Mouse (Mus musculus): Measurements from ENCODE around the gene Dmc1. TPM values are rescaled to one million over a fixed set of nuclear protein-coding genes. Genes with fewer than 3 reads are reported as not detected.

The Dmc1 gene
- total RNA-seq (2023; ENCODE audit: inconsistent age): 0.30 to 0.39 TPM in 2 of 4 replicates, not detected in the others

DNA sequence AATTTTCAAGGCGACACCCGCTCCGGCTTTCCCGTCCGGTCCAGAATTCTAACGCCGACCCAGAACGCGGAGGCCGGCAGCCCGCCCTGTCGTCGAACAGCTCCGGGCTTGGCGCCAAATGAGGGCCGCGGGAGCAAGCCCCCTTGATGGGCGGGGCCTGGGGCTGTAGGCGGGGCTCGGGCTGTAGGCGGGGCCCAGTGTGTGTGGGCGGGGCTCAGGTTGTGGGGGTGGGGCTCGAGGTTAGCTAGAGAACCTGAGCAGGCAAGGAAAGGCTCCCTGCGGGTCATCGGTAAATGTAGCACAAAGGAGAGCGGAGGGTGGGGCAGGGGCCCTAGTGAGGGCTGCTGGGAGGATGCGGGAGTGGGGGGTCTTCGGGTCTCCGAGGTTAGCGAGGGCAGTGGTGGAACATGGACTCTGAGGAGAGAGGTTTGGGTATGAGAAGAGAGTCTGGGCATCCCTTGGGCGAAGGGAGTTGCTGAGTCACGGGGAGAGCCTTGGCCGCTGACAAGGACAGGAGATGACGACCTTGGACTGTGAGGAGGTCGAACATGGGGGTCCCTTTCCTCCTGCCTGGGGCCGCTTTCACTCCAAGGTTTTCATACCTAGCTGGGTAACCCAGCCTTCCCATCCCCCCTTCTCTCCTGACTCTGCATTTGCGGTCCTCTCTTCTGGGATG is at the start of gene Dmc1:
TSS of gene Dmc1 (minus strand) at position 120 of the 676 bp plus-strand sequence.

GRCm38 (mm10) chr15:79546410-79547288 is 58.3 kb downstream of the Dmc1 start, which contains the start of gene Ddx17:
Gene Ddx17 (minus strand): TSS chr15:79546741.

DNA sequence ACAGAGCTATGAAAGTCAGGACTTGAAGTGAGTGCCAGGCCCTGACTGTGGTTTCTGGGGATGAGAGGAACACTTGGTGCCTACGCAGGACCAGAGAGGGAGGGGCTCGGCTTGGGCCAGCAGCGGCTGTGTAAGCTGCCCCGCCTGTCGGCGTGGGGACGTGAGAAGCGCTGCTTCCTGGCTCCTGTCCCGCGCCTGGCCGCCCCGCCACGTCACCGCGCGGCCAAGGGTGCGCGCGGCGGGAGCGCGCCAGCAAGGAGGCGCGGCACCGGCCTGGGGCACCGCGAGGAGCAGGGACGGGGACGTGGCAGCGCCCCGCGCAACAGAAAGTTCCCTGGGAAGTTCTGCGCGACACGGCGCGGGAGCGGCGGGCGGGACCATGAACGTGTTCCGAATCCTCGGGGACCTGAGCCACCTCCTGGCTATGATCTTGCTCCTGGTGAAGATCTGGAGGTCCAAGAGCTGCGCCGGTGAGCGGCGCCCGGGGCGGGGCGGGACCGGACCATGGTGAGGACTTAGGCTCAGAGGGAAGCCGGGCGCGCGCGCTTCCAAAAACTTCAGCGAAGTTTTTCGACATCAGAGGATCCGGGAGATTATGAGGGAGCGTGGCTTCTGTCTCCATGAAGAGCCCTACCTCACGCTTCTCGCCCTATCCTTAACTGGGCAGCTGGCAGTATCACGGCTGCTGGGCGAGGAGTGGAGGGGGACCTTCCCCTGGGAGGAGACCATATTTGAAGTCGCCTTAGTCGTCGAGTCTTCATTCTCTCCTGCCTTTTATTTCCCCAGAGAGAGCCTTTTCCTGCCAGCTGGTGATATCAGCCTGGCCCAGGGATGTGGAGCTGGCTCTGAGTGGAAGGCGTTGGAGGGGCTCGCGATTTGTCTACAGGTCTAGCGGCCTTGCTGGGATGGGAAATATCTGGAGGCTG is 88.5 kb downstream of the Dmc1 start, which contains the start of gene Kdelr3:
TSS of gene Kdelr3 (plus strand) at position 241 of the 926 bp plus-strand sequence.

Other genes with a start within 250 kb of the Dmc1 start
- gene Tmem184b, start 201.5 kb downstream of the Dmc1 start, total RNA-seq (2023; ENCODE audit: inconsistent age): 34.2 to 47.1 TPM (median 37.4 TPM) in 4 replicates
- gene Csnk1e, start 149.5 kb downstream of the Dmc1 start, total RNA-seq (2023; ENCODE audit: inconsistent age): 45.4 to 51.2 TPM (median 47.9 TPM) in 4 replicates
- gene Kcnj4, start 99.9 kb downstream of the Dmc1 start, total RNA-seq (2023; ENCODE audit: inconsistent age): not detected in 4 replicates
- gene Kdelr3, start 88.7 kb downstream of the Dmc1 start, total RNA-seq (2023; ENCODE audit: inconsistent age): not detected in 4 replicates
- 401 to 416 TPM (median 406 TPM) in 4 replicates for gene Ddx17, start 58.4 kb downstream of the Dmc1 start, total RNA-seq (2023; ENCODE audit: inconsistent age)
- gene Fam227a, start 53.8 kb upstream of the Dmc1 start, total RNA-seq (2023; ENCODE audit: inconsistent age): 2.1 to 2.4 TPM (median 2.3 TPM) in 4 replicates
- 6.6 to 9.5 TPM (median 6.8 TPM) in 4 replicates for gene Cby1, start 54.1 kb upstream of the Dmc1 start, total RNA-seq (2023; ENCODE audit: inconsistent age)
- gene Tomm22, start 65.8 kb upstream of the Dmc1 start, total RNA-seq (2023; ENCODE audit: inconsistent age): 95.1 to 108 TPM (median 104 TPM) in 4 replicates
- 24.3 to 26.6 TPM (median 25.1 TPM) in 4 replicates for gene Josd1, start 82.8 kb upstream of the Dmc1 start, total RNA-seq (2023; ENCODE audit: inconsistent age)
- gene Gtpbp1, start 85.7 kb upstream of the Dmc1 start, total RNA-seq (2023; ENCODE audit: inconsistent age): 61.4 to 79.2 TPM (median 74.3 TPM) in 4 replicates
- gene Sun2, start 137.4 kb upstream of the Dmc1 start, total RNA-seq (2023; ENCODE audit: inconsistent age): 382 to 466 TPM (median 439 TPM) in 4 replicates
- gene Dnal4, start 172.7 kb upstream of the Dmc1 start, total RNA-seq (2023; ENCODE audit: inconsistent age): 8.2 to 12.4 TPM (median 9.5 TPM) in 4 replicates
- 0.10 to 0.75 TPM (median 0.31 TPM) in 4 replicates for gene Nptxr, start 199.7 kb upstream of the Dmc1 start, total RNA-seq (2023; ENCODE audit: inconsistent age)
- not detected in 4 replicates for gene Npcd, start 229.1 kb upstream of the Dmc1 start, total RNA-seq (2023; ENCODE audit: inconsistent age)
- gene Cbx6, start 229.6 kb upstream of the Dmc1 start, total RNA-seq (2023; ENCODE audit: inconsistent age): 11.3 to 16.7 TPM (median 14.5 TPM) in 4 replicates